Mouse (Mus musculus): ENCODE results near the gene Cul4b. TPM values are rescaled to one million over a fixed set of nuclear protein-coding genes. Genes with fewer than 3 reads are reported as not detected.

Gene Cul4b
- polyA plus RNA-seq (2014; fragmentation: Nextera tagmentation; extraction: Ambion mirVana): 45.5 and 47.8 TPM in 2 replicates

DNA sequence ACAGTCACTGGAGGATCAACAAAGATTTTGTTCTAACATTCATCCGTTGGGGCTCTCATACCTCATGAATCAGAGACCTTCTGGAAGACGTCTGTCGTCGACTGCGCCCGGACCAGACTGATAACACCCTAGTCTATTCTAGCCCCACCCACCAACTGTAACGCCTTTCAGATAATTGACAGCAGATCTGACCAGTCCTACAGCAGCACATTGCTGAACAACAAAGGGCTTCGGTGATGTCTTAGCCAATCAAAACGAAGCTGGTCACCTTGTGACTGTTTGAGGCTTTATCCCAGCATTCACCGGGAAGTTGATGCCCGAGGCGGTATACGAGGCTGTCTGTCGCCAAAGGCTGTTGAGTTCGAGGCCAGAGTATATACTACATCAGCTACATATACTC is at the start of gene Cul4b:
Cul4b (minus strand) TSS at position 119 of the 400 bp plus-strand sequence.
- 86% methylated on average over 15 of the region's 15 CpGs for WGBS

DNA sequence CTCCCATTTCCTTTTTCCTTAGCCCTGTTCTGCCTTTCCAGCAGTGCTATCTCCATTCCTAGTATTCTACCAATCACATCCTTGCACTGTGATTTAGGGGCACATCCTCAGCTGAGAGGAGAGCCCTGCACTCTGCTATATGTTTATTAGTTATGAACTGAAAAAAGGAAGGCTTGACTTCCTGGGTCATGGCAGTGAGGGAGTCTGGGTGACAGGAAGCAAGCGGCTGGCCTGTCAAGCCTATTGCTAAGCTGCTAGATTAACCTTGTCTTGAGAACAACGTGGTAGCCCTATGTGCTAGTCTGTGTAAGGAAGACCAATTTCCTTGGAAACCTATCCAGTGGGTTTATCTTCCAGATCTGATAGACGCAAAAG is 25.0 kb upstream of the Cul4b start:
- Histone ChIP-seq H3K4me3 (ENCODE audit: low read depth, low read length) (peak overlapping the region; percentile 43), H3K9ac (ENCODE audit: low read length) (peak overlapping the region; percentile 64), H3K4me1 (ENCODE audit: control insufficient read depth, insufficient read depth, low read length) (no peaks in the 10 kb centered on the region), H3K4me2 (ENCODE audit: low read depth) (peak overlapping the region; percentile 47), H3K27me3 (ENCODE audit: control insufficient read depth, insufficient read depth, low read length) (no peaks in the 10 kb centered on the region), H3K9me3 (ENCODE audit: control insufficient read depth, low read length) (no peaks in the 10 kb centered on the region), H3K27ac (ENCODE audit: low read depth, low read length) (peak overlapping the region; percentile 67), H3K36me3 (ENCODE audit: control insufficient read depth, insufficient read depth, low read length) (no peaks in the 10 kb centered on the region)
- DNase-seq (ENCODE audit: low spot score): peak; percentile 19
- ATAC-seq (ENCODE audit: insufficient read depth, low FRiP score, low TSS enrichment): peak; percentile 66
- WGBS: 23% methylated on average over 3 of the region's 3 CpGs

More for the DNA sequence above, at the start of gene Cul4b:
- Histone ChIP-seq H3K27ac (ENCODE audit: low read depth, low read length) (no peak within 1 kb of the TSS), H3K4me2 (ENCODE audit: low read depth) (no peak within 1 kb of the TSS), H3K9me3 (ENCODE audit: control insufficient read depth, low read length) (no peaks in the 10 kb centered on the region), H3K9ac (ENCODE audit: low read length) (no peak within 1 kb of the TSS), H3K4me1 (ENCODE audit: control insufficient read depth, insufficient read depth, low read length) (no peaks in the 10 kb centered on the region), H3K4me3 (ENCODE audit: low read depth, low read length) (no peak within 1 kb of the TSS), H3K27me3 (ENCODE audit: control insufficient read depth, insufficient read depth, low read length) (no peaks in the 10 kb centered on the region), H3K36me3 (ENCODE audit: control insufficient read depth, insufficient read depth, low read length) (no peaks in the 10 kb centered on the region)
- DNase-seq (ENCODE audit: low spot score) (no peak), ATAC-seq (ENCODE audit: insufficient read depth, low FRiP score, low TSS enrichment) (no peak)

DNA sequence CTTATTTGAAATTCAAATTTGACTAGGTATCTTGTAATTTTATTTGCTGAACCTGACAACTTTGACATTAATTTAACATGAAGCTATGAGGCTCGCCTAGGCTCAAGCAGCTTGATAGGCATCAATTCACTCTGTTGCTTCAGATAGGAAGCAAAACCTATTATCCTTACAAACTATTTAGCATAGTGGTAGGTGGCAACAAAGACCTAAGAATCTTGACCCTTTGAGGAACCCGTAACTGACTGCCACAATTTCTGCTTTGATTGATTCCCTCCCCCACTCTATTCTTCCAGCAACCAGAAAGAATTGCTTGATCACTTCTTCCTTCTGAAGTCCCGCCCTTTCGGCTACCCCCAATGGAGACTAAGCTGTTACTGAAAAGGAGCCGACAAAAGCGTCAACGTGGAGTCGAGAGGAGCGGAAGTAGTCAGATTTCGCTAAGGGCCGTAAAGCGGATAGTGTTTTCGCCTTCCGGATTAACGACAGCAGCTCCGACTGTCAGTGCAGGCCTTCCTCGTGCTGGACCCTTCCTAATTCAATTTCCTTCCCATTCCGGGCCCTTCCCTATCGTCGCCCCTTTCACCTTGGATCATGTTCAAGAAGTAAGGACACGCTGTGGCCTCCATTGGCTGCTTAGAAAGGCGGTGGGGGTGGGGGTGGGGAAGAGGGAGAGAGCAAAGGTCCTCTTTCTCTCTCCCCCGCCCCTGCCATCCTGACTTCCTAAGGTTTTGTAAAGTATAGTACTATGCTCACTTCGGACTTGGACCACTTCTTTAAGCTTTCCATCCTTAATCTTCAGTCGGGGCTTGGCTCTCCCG is 24.4 kb upstream of the Cul4b start, which contains the start of gene Mcts1:
Mcts1 (plus strand) TSS at position 402 of the 818 bp plus-strand sequence.
- 16% methylated on average over 26 of the region's 26 CpGs for WGBS
- no peaks in the 10 kb centered on the region for H3K27me3 ChIP-seq (ENCODE audit: control insufficient read depth, insufficient read depth, low read length)
- H3K27ac ChIP-seq (ENCODE audit: low read depth, low read length): peak within 1 kb of the TSS; percentile 67
- peak within 1 kb of the TSS; percentile 43 for H3K4me3 ChIP-seq (ENCODE audit: low read depth, low read length)
- H3K9me3 ChIP-seq (ENCODE audit: control insufficient read depth, low read length): no peaks in the 10 kb centered on the region
- H3K4me1 ChIP-seq (ENCODE audit: control insufficient read depth, insufficient read depth, low read length): no peaks in the 10 kb centered on the region
- ATAC-seq (ENCODE audit: insufficient read depth, low FRiP score, low TSS enrichment): peak; percentile 89
- peak; percentile 78 for DNase-seq (ENCODE audit: low spot score)
- H3K36me3 ChIP-seq (ENCODE audit: control insufficient read depth, insufficient read depth, low read length): no peaks in the 10 kb centered on the region
- H3K4me2 ChIP-seq (ENCODE audit: low read depth): peak within 1 kb of the TSS; percentile 47
- H3K9ac ChIP-seq (ENCODE audit: low read length): peak within 1 kb of the TSS; percentile 64

DNA sequence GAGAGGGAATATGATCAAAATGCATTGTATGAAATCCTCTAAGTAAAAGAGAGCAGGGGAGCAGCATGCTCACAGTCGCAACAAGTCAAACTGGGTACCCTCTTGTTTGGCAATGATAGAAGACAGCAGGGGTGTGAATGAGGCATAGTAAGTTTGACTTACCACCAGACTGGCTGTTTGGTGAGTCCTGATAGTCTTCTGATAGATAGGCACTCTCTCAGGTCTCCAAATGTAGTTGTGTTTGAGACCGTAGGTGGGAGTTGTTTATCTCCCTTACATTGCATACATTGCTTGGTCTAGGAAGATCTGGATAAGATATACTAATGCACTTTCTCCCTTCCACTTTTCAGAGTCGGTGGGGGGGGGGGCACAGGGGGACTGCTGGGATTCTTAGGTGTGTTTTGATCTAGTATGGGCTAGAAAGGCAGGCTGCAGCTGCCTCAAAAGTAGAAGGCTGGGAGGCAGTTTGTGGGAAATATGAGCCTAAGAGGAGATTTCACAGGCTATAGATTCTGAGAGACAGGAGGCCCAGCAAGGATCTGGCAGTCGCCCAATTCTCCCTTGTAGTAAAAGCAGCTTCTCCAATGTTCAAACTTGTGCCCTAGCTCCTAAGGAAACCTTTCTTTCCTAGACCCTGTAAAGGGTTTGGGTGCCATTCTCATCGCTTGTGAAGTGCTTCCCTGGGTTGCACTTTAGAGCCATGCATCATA is 17.3 kb upstream of the Cul4b start:
- Histone ChIP-seq H3K9me3 (ENCODE audit: control insufficient read depth, low read length) (no peaks in the 10 kb centered on the region), H3K9ac (ENCODE audit: low read length) (no peak overlapping the region), H3K36me3 (ENCODE audit: control insufficient read depth, insufficient read depth, low read length) (no peaks in the 10 kb centered on the region), H3K27me3 (ENCODE audit: control insufficient read depth, insufficient read depth, low read length) (no peaks in the 10 kb centered on the region), H3K4me3 (ENCODE audit: low read depth, low read length) (no peak overlapping the region), H3K27ac (ENCODE audit: low read depth, low read length) (no peak overlapping the region), H3K4me1 (ENCODE audit: control insufficient read depth, insufficient read depth, low read length) (no peaks in the 10 kb centered on the region), H3K4me2 (ENCODE audit: low read depth) (no peak overlapping the region)
- ATAC-seq (ENCODE audit: insufficient read depth, low FRiP score, low TSS enrichment): no peak
- DNase-seq (ENCODE audit: low spot score): no peak
- 56% methylated on average over 5 of the region's 5 CpGs for WGBS

DNA sequence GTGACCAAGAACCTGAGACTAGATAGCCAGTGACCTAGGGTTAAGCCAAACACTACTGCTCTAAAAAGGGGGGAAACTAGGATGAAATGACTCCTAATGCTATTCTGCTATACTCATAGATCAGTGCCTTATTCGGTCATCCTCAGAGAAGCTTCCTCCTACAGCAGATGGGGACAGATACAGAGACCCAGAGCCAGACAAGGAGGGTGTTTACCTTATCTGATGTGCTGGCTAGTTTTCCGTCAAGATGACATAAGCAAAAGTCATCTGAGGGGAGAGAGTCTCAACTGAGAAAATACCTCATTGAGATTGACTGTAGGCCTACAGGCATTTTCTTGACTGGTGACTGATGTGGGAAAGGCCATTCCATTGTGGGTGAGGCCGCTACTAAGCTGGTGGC is 15.8 kb upstream of the Cul4b start:
- Histone ChIP-seq H3K9me3 (ENCODE audit: control insufficient read depth, low read length) (no peaks in the 10 kb centered on the region), H3K4me2 (ENCODE audit: low read depth) (no peak overlapping the region), H3K4me1 (ENCODE audit: control insufficient read depth, insufficient read depth, low read length) (no peaks in the 10 kb centered on the region), H3K9ac (ENCODE audit: low read length) (no peak overlapping the region), H3K36me3 (ENCODE audit: control insufficient read depth, insufficient read depth, low read length) (no peaks in the 10 kb centered on the region), H3K27me3 (ENCODE audit: control insufficient read depth, insufficient read depth, low read length) (no peaks in the 10 kb centered on the region), H3K27ac (ENCODE audit: low read depth, low read length) (no peak overlapping the region), H3K4me3 (ENCODE audit: low read depth, low read length) (no peak overlapping the region)
- ATAC-seq (ENCODE audit: insufficient read depth, low FRiP score, low TSS enrichment) (no peak), DNase-seq (ENCODE audit: low spot score) (no peak)
- WGBS: 90% methylated on average over 3 of the region's 3 CpGs

DNA sequence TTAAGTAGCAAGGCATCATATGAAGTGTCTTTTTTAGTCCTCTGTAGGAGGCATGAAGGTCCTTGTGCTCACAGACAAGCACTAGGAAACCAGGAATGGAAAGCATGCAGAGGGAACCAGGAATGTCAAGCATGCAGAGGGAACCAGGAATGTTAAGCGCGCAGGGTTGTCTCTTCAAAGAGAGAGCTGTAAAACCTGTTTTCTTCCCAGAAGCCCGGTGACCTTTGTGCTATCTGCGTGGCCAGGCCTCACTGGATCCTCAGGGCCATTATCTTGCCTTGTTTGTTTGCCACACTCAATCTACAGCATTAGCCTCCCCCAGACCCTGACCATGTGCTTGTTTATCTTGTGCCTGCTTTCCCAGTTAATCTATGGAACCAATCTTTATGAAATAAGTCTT is 13.8 kb upstream of the Cul4b start:
- ATAC-seq (ENCODE audit: insufficient read depth, low FRiP score, low TSS enrichment) (no peak), DNase-seq (ENCODE audit: low spot score) (no peak)
- 27% methylated on average over 4 of the region's 4 CpGs for WGBS
- Histone ChIP-seq H3K9ac (ENCODE audit: low read length) (no peak overlapping the region), H3K27me3 (ENCODE audit: control insufficient read depth, insufficient read depth, low read length) (no peaks in the 10 kb centered on the region), H3K4me3 (ENCODE audit: low read depth, low read length) (no peak overlapping the region), H3K4me1 (ENCODE audit: control insufficient read depth, insufficient read depth, low read length) (no peaks in the 10 kb centered on the region), H3K27ac (ENCODE audit: low read depth, low read length) (no peak overlapping the region), H3K9me3 (ENCODE audit: control insufficient read depth, low read length) (no peaks in the 10 kb centered on the region), H3K36me3 (ENCODE audit: control insufficient read depth, insufficient read depth, low read length) (no peaks in the 10 kb centered on the region), H3K4me2 (ENCODE audit: low read depth) (no peak overlapping the region)

DNA sequence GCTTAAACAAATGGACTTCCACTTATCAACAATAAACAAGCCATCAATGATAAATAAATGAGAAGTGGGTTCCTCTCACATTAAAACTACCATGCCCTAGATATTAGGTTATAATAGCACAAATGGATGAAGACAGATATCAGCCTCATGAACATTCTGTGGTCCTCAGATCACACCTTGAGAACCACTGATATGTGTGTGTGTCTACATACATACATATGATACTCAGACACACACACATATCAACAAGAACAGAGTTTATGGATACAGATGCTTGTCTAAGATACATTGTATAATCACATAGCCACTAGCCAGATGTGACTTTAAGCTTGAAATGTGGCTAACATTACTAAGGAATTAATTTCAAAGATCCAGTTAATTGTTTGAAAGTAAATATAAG is 7.3 kb upstream of the Cul4b start:
- Histone ChIP-seq H3K4me1 (ENCODE audit: control insufficient read depth, insufficient read depth, low read length) (no peaks in the 10 kb centered on the region), H3K9me3 (ENCODE audit: control insufficient read depth, low read length) (no peaks in the 10 kb centered on the region), H3K27ac (ENCODE audit: low read depth, low read length) (no peak overlapping the region), H3K4me3 (ENCODE audit: low read depth, low read length) (no peak overlapping the region), H3K4me2 (ENCODE audit: low read depth) (no peak overlapping the region), H3K9ac (ENCODE audit: low read length) (no peak overlapping the region), H3K36me3 (ENCODE audit: control insufficient read depth, insufficient read depth, low read length) (no peaks in the 10 kb centered on the region), H3K27me3 (ENCODE audit: control insufficient read depth, insufficient read depth, low read length) (no peaks in the 10 kb centered on the region)
- ATAC-seq (ENCODE audit: insufficient read depth, low FRiP score, low TSS enrichment): no peak
- DNase-seq (ENCODE audit: low spot score): no peak

DNA sequence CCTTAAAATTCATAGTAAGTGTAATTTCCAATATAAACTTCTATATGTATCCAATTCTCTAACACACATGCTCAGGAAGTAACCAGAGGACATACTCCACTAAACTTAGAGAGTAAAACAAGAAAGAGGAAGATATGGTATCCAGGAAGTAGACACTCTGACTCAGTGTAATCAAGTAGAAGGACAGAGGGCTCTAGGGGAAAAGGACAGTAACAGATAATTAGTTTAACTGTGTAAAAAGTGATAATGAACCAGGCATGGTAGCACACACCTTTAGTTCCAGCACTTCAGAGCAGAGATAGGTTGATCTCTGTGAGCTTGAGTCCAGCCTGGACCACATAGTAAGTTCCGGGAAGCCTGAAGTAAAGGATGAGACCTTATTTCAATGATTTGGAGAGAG is 5.1 kb upstream of the Cul4b start:
- H3K9me3 ChIP-seq (ENCODE audit: control insufficient read depth, low read length): no peaks in the 10 kb centered on the region

More for the DNA sequence above, 5.1 kb upstream of the Cul4b start:
- WGBS: 93% methylated on average over 1 of the region's 1 CpGs
- no peak for ATAC-seq (ENCODE audit: insufficient read depth, low FRiP score, low TSS enrichment)
- Histone ChIP-seq H3K36me3 (ENCODE audit: control insufficient read depth, insufficient read depth, low read length) (no peaks in the 10 kb centered on the region), H3K27ac (ENCODE audit: low read depth, low read length) (no peak overlapping the region), H3K4me3 (ENCODE audit: low read depth, low read length) (no peak overlapping the region), H3K4me2 (ENCODE audit: low read depth) (no peak overlapping the region), H3K4me1 (ENCODE audit: control insufficient read depth, insufficient read depth, low read length) (no peaks in the 10 kb centered on the region), H3K27me3 (ENCODE audit: control insufficient read depth, insufficient read depth, low read length) (no peaks in the 10 kb centered on the region), H3K9ac (ENCODE audit: low read length) (no peak overlapping the region)
- no peak for DNase-seq (ENCODE audit: low spot score)
